In genomic region chr10:94210718-94211618, GRCm38 (mm10) we compare ENCODE assay signal across 9 mouse cellular contexts. TPM values are rescaled to one million over a fixed set of nuclear protein-coding genes. Genes with fewer than 3 reads are reported as not detected.
A peak's percentile ranks its signal among the peaks of the same experiment; 100 is the strongest.
DNase-seq lines count a peak whose midpoint lies in the region; ATAC-seq lines count a peak whose summit lies in the region.
"Had no signal": no experiment of that assay in that cellular context is flagged by ENCODE, and none has a peak within 500 bp of the region (broad histone marks: within the 10 kb centered on the region; RNA-seq: fewer than 3 reads in every experiment).

No protein-coding gene starts in this region.

- 72% methylated on average over 6 of the region's 6 CpGs for WGBS in hindbrain, embryonic 12.5 days
- 48% methylated on average over 6 of the region's 6 CpGs for WGBS in neural tube, embryonic 15.5 days

- ATAC-seq in frontal cortex, adult (ENCODE audit: low TSS enrichment): peak; percentile 74
- ATAC-seq in hindbrain, embryonic 12.5 days (ENCODE audit: low FRiP score): peak; percentile 68
- ATAC-seq in neural tube, embryonic 15.5 days (ENCODE audit: low FRiP score): peak; percentile 88

- no peak overlapping the region for H3K27ac ChIP-seq in hindbrain, embryonic 12.5 days
- peak overlapping the region; percentile 54; the same call in 1 of the 2 replicates for H3K27ac ChIP-seq in neural tube, embryonic 15.5 days (replicated peaks)
- H3K27ac ChIP-seq: stomach, embryonic 15.5 days had no signal

- H3K4me1 ChIP-seq in hindbrain, embryonic 12.5 days: peaks cover 5% of the 10 kb centered on the region; the same call in 1 of the 2 replicates
- peaks cover 7% of the 10 kb centered on the region; the same call in 1 of the 2 replicates for H3K4me1 ChIP-seq in neural tube, embryonic 15.5 days
- H3K4me1 ChIP-seq: stomach, embryonic 15.5 days had no signal

- no peak for DNase-seq in frontal cortex, postnatal 14 days (ENCODE audit: low spot score in 2 of 2)
- DNase-seq in lung, postnatal 10 days: peak; percentile 28
- DNase-seq in lung, adult 18-20 months: no peak
- no peak for DNase-seq in gastrocnemius, postnatal 4 days (ENCODE audit: low spot score in 2 of 2)
- DNase-seq in adrenal gland, adult (ENCODE audit: inconsistent age in 2 of 2, low spot score in 1 of 2): no peak

- no peaks in the 10 kb centered on the region for H3K9me3 ChIP-seq in hindbrain, embryonic 12.5 days (replicated peaks)
- H3K9me3 ChIP-seq in neural tube, embryonic 15.5 days (replicated peaks): no peaks in the 10 kb centered on the region
- H3K9me3 ChIP-seq: stomach, embryonic 15.5 days had no signal

- H3K36me3 ChIP-seq in hindbrain, embryonic 12.5 days: peaks cover 35% of the 10 kb centered on the region
- H3K36me3 ChIP-seq in neural tube, embryonic 15.5 days: peaks cover 28% of the 10 kb centered on the region

- no peaks in the 10 kb centered on the region for H3K27me3 ChIP-seq in hindbrain, embryonic 12.5 days
- no peaks in the 10 kb centered on the region for H3K27me3 ChIP-seq in neural tube, embryonic 15.5 days (replicated peaks)
- H3K27me3 ChIP-seq: stomach, embryonic 15.5 days had no signal

- H3K4me3 ChIP-seq in hindbrain, embryonic 12.5 days: no peak overlapping the region
- no peak overlapping the region for H3K4me3 ChIP-seq in neural tube, embryonic 15.5 days (replicated peaks)
- H3K4me3 ChIP-seq: stomach, embryonic 15.5 days had no signal

- H3K4me2 ChIP-seq in hindbrain, embryonic 12.5 days (replicated peaks): no peak overlapping the region
- H3K4me2 ChIP-seq in neural tube, embryonic 15.5 days: no peak overlapping the region
- H3K4me2 ChIP-seq: stomach, embryonic 15.5 days had no signal

- no peak overlapping the region for H3K9ac ChIP-seq in hindbrain, embryonic 12.5 days
- no peak overlapping the region for H3K9ac ChIP-seq in neural tube, embryonic 15.5 days (replicated peaks)
- H3K9ac ChIP-seq: stomach, embryonic 15.5 days had no signal

RNA-seq across cellular contexts. Expression of gene Ndufa12, which starts 12.4 kb away (rescaled TPM):
- 366 and 400 TPM in 2 replicates for polyA plus RNA-seq in hindbrain, embryonic 12.5 days (2016; fragmentation: Nextera tagmentation; extraction: Ambion mirVana)
- polyA plus RNA-seq in neural tube, embryonic 15.5 days (2015; fragmentation: Nextera tagmentation; extraction: Ambion mirVana): 358 and 402 TPM in 2 replicates
- total RNA-seq in gastrocnemius, postnatal 4 days (2021): 100 to 1,000 TPM; 345 to 383 TPM
